ENCODE assay signal across 8 mouse cellular contexts in the genomic region with DNA sequence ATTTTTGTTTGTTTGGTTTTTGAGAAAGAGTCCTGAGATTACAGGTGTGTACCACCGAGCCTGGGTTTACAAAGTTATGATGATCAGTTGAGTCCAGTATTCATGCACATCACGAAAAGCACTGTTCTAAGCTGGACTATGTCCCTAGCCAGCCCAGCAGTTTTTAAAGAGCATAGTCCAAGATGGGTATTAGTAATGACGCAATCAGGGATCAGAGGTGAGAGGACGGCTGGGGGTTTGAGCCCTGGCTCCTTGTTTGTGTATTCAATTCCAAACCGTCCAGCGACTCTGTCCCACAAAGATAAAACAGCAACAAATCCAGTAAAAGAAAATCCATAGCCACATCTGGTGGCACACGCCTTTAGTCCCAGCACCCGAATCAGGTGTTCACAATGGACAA. TPM values are rescaled to one million over a fixed set of nuclear protein-coding genes. Genes with fewer than 3 reads are reported as not detected.
A peak's percentile ranks its signal among the peaks of the same experiment; 100 is the strongest.
DNase-seq lines count a peak whose midpoint lies in the region; ATAC-seq and TF ChIP-seq lines count a peak whose summit lies in the region.

No protein-coding gene starts in this region.

- no peak overlapping the region; the same call in 1 of the 2 replicates for H3K4me3 ChIP-seq in heart, embryonic 10.5 days
- H3K4me3 ChIP-seq in C2C12 (ENCODE audit: insufficient read depth, poor library complexity, severe bottlenecking): no peak overlapping the region
- no peak overlapping the region for H3K4me3 ChIP-seq in hindbrain, embryonic 16.5 days (ENCODE audit: low read length)
- no peak overlapping the region for H3K4me3 ChIP-seq in liver, embryonic 12.5 days
- H3K4me3 ChIP-seq in layer of hippocampus, adult 2 months: no peak overlapping the region

- peaks cover 3% of the 10 kb centered on the region for H3K79me3 ChIP-seq in C2C12 (ENCODE audit: low read depth)

- DNase-seq in heart, embryonic 10.5 days (ENCODE audit: low spot score): no peak
- no peak for DNase-seq in heart, postnatal 25 days (ENCODE audit: low spot score)
- no peak for DNase-seq in frontal cortex, postnatal 10 days (ENCODE audit: low spot score in 2 of 2)
- no peak for DNase-seq in spleen, postnatal 10 days (ENCODE audit: low spot score in 2 of 2)
- no peak for DNase-seq in layer of hippocampus, adult 2 months (ENCODE audit: low spot score in 2 of 2)

- H3ac ChIP-seq in C2C12 (ENCODE audit: control insufficient read depth, insufficient read length, low read depth): no peak overlapping the region

- intact Hi-C loops in heart, postnatal 25 days (cut with DNase I): loop anchor here (1.0 to 5.0 kb wide), 2 partner anchors 22 to 134 kb away; no protein-coding TSS in a partner anchor

- no peak overlapping the region for H3K9ac ChIP-seq in hindbrain, embryonic 16.5 days (ENCODE audit: low read depth, low read length)
- peak overlapping the region; percentile 76; the same call in 1 of the 2 replicates for H3K9ac ChIP-seq in liver, embryonic 12.5 days

- H3K27ac ChIP-seq in heart, embryonic 10.5 days: peak overlapping the region; percentile 88; the same call in 1 of the 2 replicates
- no peak overlapping the region for H3K27ac ChIP-seq in hindbrain, embryonic 16.5 days (ENCODE audit: low read depth, low read length)
- H3K27ac ChIP-seq in liver, embryonic 12.5 days: peak overlapping the region; percentile 82
- H3K27ac ChIP-seq in layer of hippocampus, adult 2 months: no peak overlapping the region

- peaks cover 33% of the 10 kb centered on the region for H3K4me1 ChIP-seq in heart, embryonic 10.5 days
- H3K4me1 ChIP-seq in hindbrain, embryonic 16.5 days (ENCODE audit: control insufficient read depth, insufficient read depth, low read depth, low read length): peaks cover 11% of the 10 kb centered on the region
- H3K4me1 ChIP-seq in liver, embryonic 12.5 days: peaks cover 48% of the 10 kb centered on the region

- TF ChIP-seq CTCF in C2C12 (IDR thresholded peaks at IDR 0.05; ENCODE audit: control insufficient read depth, insufficient read depth, insufficient read length): no peak
- TF ChIP-seq CTCF in layer of hippocampus, adult 2 months (conservative IDR thresholded peaks at IDR 0.05): no peak

- H3K79me2 ChIP-seq in C2C12 (ENCODE audit: control insufficient read depth, insufficient read depth): peaks cover 22% of the 10 kb centered on the region

- no peak for ATAC-seq in hindbrain, embryonic 16.5 days
- no peak for ATAC-seq in liver, embryonic 12.5 days

- peak overlapping the region; percentile 57 for H3K4me2 ChIP-seq in hindbrain, embryonic 16.5 days (ENCODE audit: low read length)
- peak overlapping the region; percentile 75 for H3K4me2 ChIP-seq in liver, embryonic 12.5 days

- 79% methylated on average over 8 of the region's 8 CpGs for WGBS in heart, embryonic 10.5 days
- WGBS in hindbrain, embryonic 16.5 days: 83% methylated on average over 8 of the region's 8 CpGs
- 48% methylated on average over 8 of the region's 8 CpGs for WGBS in liver, embryonic 12.5 days (ENCODE audit: insufficient replicate concordance)

- no peaks in the 10 kb centered on the region for H3K9me3 ChIP-seq in heart, embryonic 10.5 days
- no peaks in the 10 kb centered on the region for H3K9me3 ChIP-seq in hindbrain, embryonic 16.5 days (ENCODE audit: control insufficient read depth, low read length)
- no peaks in the 10 kb centered on the region for H3K9me3 ChIP-seq in liver, embryonic 12.5 days (replicated peaks)

- peaks cover 19% of the 10 kb centered on the region for H3K36me3 ChIP-seq in heart, embryonic 10.5 days
- peaks cover 14% of the 10 kb centered on the region for H3K36me3 ChIP-seq in C2C12 (ENCODE audit: control insufficient read depth, insufficient read depth)
- peaks cover 5% of the 10 kb centered on the region for H3K36me3 ChIP-seq in hindbrain, embryonic 16.5 days (ENCODE audit: control insufficient read depth, insufficient read depth, low read length)
- H3K36me3 ChIP-seq in liver, embryonic 12.5 days: peaks cover 20% of the 10 kb centered on the region

- no peaks in the 10 kb centered on the region for H3K27me3 ChIP-seq in heart, embryonic 10.5 days (ENCODE audit: insufficient read depth, poor library complexity, severe bottlenecking)
- H3K27me3 ChIP-seq in C2C12 (ENCODE audit: control insufficient read depth, insufficient read depth, insufficient read length): no peaks in the 10 kb centered on the region
- H3K27me3 ChIP-seq in hindbrain, embryonic 16.5 days (replicated peaks; ENCODE audit: control insufficient read depth, insufficient read depth, low read length): no peaks in the 10 kb centered on the region
- H3K27me3 ChIP-seq in liver, embryonic 12.5 days (replicated peaks): no peaks in the 10 kb centered on the region

TF ChIP-seq in C2C12, 6 proteins besides CTCF, POLR2A, EP300 and RAD21:
- TF ChIP-seq FOSL1 (IDR thresholded peaks at IDR 0.05; ENCODE audit: insufficient read depth, low read length, poor library complexity, severe bottlenecking) (no peak), CEBPB (IDR thresholded peaks at IDR 0.05; ENCODE audit: low read depth) (peak; percentile 34)

RNA-seq across cellular contexts. Expression of a gene that starts 1.4 kb away (rescaled TPM):
- polyA plus RNA-seq in heart, embryonic 10.5 days (2016; fragmentation: Nextera tagmentation; extraction: Ambion mirVana): 122 and 158 TPM in 2 replicates
- total RNA-seq in heart, postnatal 25 days (2021): 10 to 100 TPM; 80.1 to 92.2 TPM
- polyA plus RNA-seq in C2C12 (2012; fragmentation: generic; extraction: Trizol): 87.6 TPM
- polyA plus RNA-seq in hindbrain, embryonic 16.5 days (2015; fragmentation: Nextera tagmentation; extraction: Ambion mirVana): 183 and 225 TPM in 2 replicates
- polyA plus RNA-seq in liver, embryonic 12.5 days (2016; fragmentation: Nextera tagmentation; extraction: Ambion mirVana): 76.4 and 77.8 TPM in 2 replicates
- 100 to 1,000 TPM; 417 to 440 TPM for total RNA-seq in layer of hippocampus, adult 2 months (2021)

RNA-seq across cellular contexts. Expression of a gene that starts 10.4 kb away (rescaled TPM):
- 6.1 and 7.2 TPM in 2 replicates for polyA plus RNA-seq in heart, embryonic 10.5 days (2016; fragmentation: Nextera tagmentation; extraction: Ambion mirVana)
- total RNA-seq in heart, postnatal 25 days (2021): 1 to 10 TPM in 1 of 2 experiments, under 1 TPM in 1; 0.75 to 1.0 TPM
- polyA plus RNA-seq in C2C12 (2012; fragmentation: generic; extraction: Trizol): 0.43 TPM
- 0.69 and 0.80 TPM in 2 replicates for polyA plus RNA-seq in hindbrain, embryonic 16.5 days (2015; fragmentation: Nextera tagmentation; extraction: Ambion mirVana)
- 48.9 and 50.1 TPM in 2 replicates for polyA plus RNA-seq in liver, embryonic 12.5 days (2016; fragmentation: Nextera tagmentation; extraction: Ambion mirVana)
- total RNA-seq in layer of hippocampus, adult 2 months (2021): 1 to 10 TPM; 1.3 to 2.1 TPM

RNA-seq across cellular contexts. Expression of a gene that starts 38.8 kb away (rescaled TPM):
- polyA plus RNA-seq in heart, embryonic 10.5 days (2016; fragmentation: Nextera tagmentation; extraction: Ambion mirVana): 25.9 and 38.7 TPM in 2 replicates
- total RNA-seq in heart, postnatal 25 days (2021): 10 to 100 TPM; 27.0 to 37.6 TPM
- polyA plus RNA-seq in C2C12 (2012; fragmentation: generic; extraction: Trizol): 95.4 TPM
- 13.5 and 14.5 TPM in 2 replicates for polyA plus RNA-seq in hindbrain, embryonic 16.5 days (2015; fragmentation: Nextera tagmentation; extraction: Ambion mirVana)
- 6.2 TPM in 2 replicates for polyA plus RNA-seq in liver, embryonic 12.5 days (2016; fragmentation: Nextera tagmentation; extraction: Ambion mirVana)
- total RNA-seq in layer of hippocampus, adult 2 months (2021): 1 to 10 TPM; 4.6 to 7.2 TPM

RNA-seq across cellular contexts. Expression of a gene that starts 42.7 kb away (rescaled TPM):
- 3.6 and 3.8 TPM in 2 replicates for polyA plus RNA-seq in heart, embryonic 10.5 days (2016; fragmentation: Nextera tagmentation; extraction: Ambion mirVana)
- total RNA-seq in heart, postnatal 25 days (2021): 1 to 10 TPM; 6.1 to 8.4 TPM
- polyA plus RNA-seq in C2C12 (2012; fragmentation: generic; extraction: Trizol): 2.7 TPM
- polyA plus RNA-seq in hindbrain, embryonic 16.5 days (2015; fragmentation: Nextera tagmentation; extraction: Ambion mirVana): 3.0 and 4.2 TPM in 2 replicates
- polyA plus RNA-seq in liver, embryonic 12.5 days (2016; fragmentation: Nextera tagmentation; extraction: Ambion mirVana): 1.7 and 2.0 TPM in 2 replicates
- total RNA-seq in layer of hippocampus, adult 2 months (2021): 1 to 10 TPM; 6.9 to 7.7 TPM

RNA-seq across cellular contexts. Expression of a gene that starts 50.5 kb away (rescaled TPM):
- 112 and 127 TPM in 2 replicates for polyA plus RNA-seq in heart, embryonic 10.5 days (2016; fragmentation: Nextera tagmentation; extraction: Ambion mirVana)
- 10 to 100 TPM; 62.5 to 66.0 TPM for total RNA-seq in heart, postnatal 25 days (2021)
- polyA plus RNA-seq in C2C12 (2012; fragmentation: generic; extraction: Trizol): 121 TPM
- polyA plus RNA-seq in hindbrain, embryonic 16.5 days (2015; fragmentation: Nextera tagmentation; extraction: Ambion mirVana): 84.0 and 86.8 TPM in 2 replicates
- polyA plus RNA-seq in liver, embryonic 12.5 days (2016; fragmentation: Nextera tagmentation; extraction: Ambion mirVana): 76.7 and 81.5 TPM in 2 replicates
- total RNA-seq in layer of hippocampus, adult 2 months (2021): 10 to 100 TPM; 64.6 to 66.8 TPM

Comparison
In these comparisons a context has a peak if more than half of its experiments do, and no peak if none do; other contexts are left out.
1. H3K27ac ChIP-seq: peak in heart, embryonic 10.5 days (single experiment) and liver, embryonic 12.5 days (single experiment); none in hindbrain, embryonic 16.5 days (single experiment) and layer of hippocampus, adult 2 months (single experiment).